Mouse (Mus musculus): ENCODE measurements around the gene Nfat5. TPM values are rescaled to one million over a fixed set of nuclear protein-coding genes. Genes with fewer than 3 reads are reported as not detected.

Nfat5 gene
- polyA plus RNA-seq, 1 experiment = 5.6 TPM

DNA sequence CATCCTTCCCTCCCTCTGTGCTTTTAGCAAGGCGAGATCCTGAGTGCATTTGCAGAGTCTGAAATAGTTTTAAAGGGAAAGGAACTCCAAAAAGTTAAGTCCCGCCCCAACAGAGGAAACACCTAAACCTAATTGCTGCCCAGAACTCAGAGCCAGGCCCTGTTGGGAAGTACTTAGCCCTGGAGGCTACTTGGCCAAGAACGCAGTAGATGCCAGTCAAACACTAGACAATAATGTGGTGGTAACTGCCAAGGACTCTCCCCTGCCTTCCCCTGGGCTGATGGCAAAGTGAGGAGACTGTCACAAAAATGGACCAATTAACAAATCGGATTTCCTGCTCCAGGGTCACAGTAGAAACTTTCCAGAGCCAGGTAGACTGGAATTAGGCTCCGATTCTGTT is 108.6 kb downstream of the Nfat5 start:
- Histone ChIP-seq H3ac (ENCODE audit: control insufficient read depth, insufficient read length) (no peak overlapping the region), H3K4me3 (peak overlapping the region; percentile 31), H3K4me2 (ENCODE audit: low read depth) (peak overlapping the region; percentile 94), H3K36me3 (ENCODE audit: control insufficient read depth, insufficient read depth) (no peaks in the 10 kb centered on the region), H3K79me2 (ENCODE audit: control insufficient read depth, insufficient read depth) (no peaks in the 10 kb centered on the region), H3K27me3 (ENCODE audit: control insufficient read depth, insufficient read depth, insufficient read length) (no peaks in the 10 kb centered on the region)
- TF ChIP-seq E2F4 (IDR thresholded peaks at IDR 0.05; ENCODE audit: insufficient read depth) = no peak
- no peak for TF ChIP-seq SRF (IDR thresholded peaks at IDR 0.05; ENCODE audit: control insufficient read depth, insufficient read length, low read depth)
- TF ChIP-seq TCF12 (IDR thresholded peaks at IDR 0.05; ENCODE audit: insufficient read depth, poor library complexity, severe bottlenecking) = no peak
- no peak for TF ChIP-seq MYOG (IDR thresholded peaks at IDR 0.05; ENCODE audit: control insufficient read depth in 1 of 3, insufficient read depth in 1 of 3, insufficient read length in 2 of 3, low read depth in 2 of 3)
- TF ChIP-seq TCF3 (IDR thresholded peaks at IDR 0.05; ENCODE audit: insufficient read length, low read depth) = no peak
- TF ChIP-seq USF1 (IDR thresholded peaks at IDR 0.05; ENCODE audit: low read depth) = no peak
- no peak for TF ChIP-seq POLR2AphosphoS2 (IDR thresholded peaks at IDR 0.05; ENCODE audit: insufficient read length, low read depth)
- no peak for TF ChIP-seq MYOD1 (IDR thresholded peaks at IDR 0.05; ENCODE audit: control insufficient read depth in 1 of 3, insufficient read length in 2 of 3, low read depth in 2 of 3)
- no peak for TF ChIP-seq MAX (IDR thresholded peaks at IDR 0.05; ENCODE audit: low read depth)

DNA sequence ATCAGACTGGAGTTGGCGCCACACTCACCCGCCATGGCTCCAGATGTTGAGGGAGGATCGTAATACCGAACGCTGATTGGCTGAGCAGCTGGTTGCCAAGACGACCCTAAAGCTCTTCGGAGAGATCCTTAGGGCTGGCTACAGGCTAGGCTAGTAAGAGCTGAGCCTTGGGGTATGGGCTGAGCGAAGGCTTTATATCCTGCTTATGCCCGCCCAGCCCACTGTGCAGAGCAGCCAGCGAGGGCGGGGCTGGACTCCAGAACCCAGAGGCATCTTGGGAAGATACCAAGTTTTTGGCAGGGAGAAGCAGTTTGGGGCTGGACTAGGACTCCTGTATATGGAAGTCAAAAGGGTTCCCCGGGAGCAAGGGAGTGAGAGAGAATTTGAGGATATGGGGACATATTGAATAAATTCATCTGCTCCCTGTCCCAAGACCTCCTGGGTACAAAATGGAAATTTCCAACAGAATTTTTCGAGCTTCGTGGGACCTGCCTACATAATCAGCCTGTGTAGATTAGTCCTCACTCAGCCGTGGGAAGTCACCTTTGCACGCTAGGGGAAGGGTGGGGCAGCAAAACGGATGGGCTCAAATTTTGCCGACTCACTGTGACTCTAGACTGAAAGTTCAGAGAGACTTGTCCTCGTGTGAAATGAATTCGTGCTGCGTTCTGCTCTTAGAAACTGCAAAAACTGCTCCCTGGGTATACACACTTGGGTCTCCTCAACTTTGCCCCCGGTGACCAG is 109.9 kb downstream of the Nfat5 start, which contains the start of gene Nqo1:
Gene Nqo1, minus strand, starts transcription at position 169 of the 744 bp plus-strand sequence.
- no peaks in the 10 kb centered on the region for H3K27me3 ChIP-seq (ENCODE audit: control insufficient read depth, insufficient read depth, insufficient read length)
- H3ac ChIP-seq (ENCODE audit: control insufficient read depth, insufficient read length) = no peak within 1 kb of the TSS
- H3K4me3 ChIP-seq = peak within 1 kb of the TSS; percentile 31
- no peaks in the 10 kb centered on the region for H3K79me2 ChIP-seq (ENCODE audit: control insufficient read depth, insufficient read depth)
- H3K36me3 ChIP-seq (ENCODE audit: control insufficient read depth, insufficient read depth) = no peaks in the 10 kb centered on the region
- peak within 1 kb of the TSS; percentile 94 for H3K4me2 ChIP-seq (ENCODE audit: low read depth)
- no peak for TF ChIP-seq TCF12 (IDR thresholded peaks at IDR 0.05; ENCODE audit: insufficient read depth, poor library complexity, severe bottlenecking)
- no peak for TF ChIP-seq MAX (IDR thresholded peaks at IDR 0.05; ENCODE audit: low read depth)
- no peak for TF ChIP-seq CEBPB (IDR thresholded peaks at IDR 0.05; ENCODE audit: insufficient read depth, poor library complexity, severe bottlenecking)
- TF ChIP-seq POLR2A (IDR thresholded peaks at IDR 0.05; ENCODE audit: insufficient read length, low read depth) = peak; percentile 29

DNA sequence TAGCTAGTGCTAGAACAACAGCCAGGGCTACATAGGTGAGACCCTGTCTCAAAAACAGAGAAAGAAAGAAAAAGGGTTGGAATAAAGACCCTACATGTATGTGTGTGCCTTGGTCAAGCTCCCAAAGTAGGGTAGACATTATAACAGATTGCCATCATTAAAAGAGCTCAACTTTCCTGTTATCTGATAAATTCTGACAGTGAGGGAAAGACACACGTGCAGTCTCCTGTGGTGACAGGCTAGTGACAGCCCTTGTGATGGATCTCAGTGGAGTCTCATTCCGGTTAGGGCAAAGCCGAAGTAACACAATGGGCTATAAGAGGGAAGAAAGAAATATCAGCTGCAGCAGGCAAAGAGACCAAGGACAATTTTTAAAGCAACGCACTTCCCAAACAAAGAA is 110.8 kb downstream of the Nfat5 start:
- H3K4me2 ChIP-seq (ENCODE audit: low read depth) = peak overlapping the region; percentile 94
- H3K36me3 ChIP-seq (ENCODE audit: control insufficient read depth, insufficient read depth) = no peaks in the 10 kb centered on the region
- H3K27me3 ChIP-seq (ENCODE audit: control insufficient read depth, insufficient read depth, insufficient read length) = no peaks in the 10 kb centered on the region
- no peaks in the 10 kb centered on the region for H3K79me2 ChIP-seq (ENCODE audit: control insufficient read depth, insufficient read depth)
- no peak overlapping the region for H3ac ChIP-seq (ENCODE audit: control insufficient read depth, insufficient read length)
- no peak for TF ChIP-seq POLR2A (IDR thresholded peaks at IDR 0.05; ENCODE audit: insufficient read length, low read depth)
- no peak for TF ChIP-seq POLR2AphosphoS2 (IDR thresholded peaks at IDR 0.05; ENCODE audit: insufficient read length, low read depth)
- no peak for TF ChIP-seq REST (IDR thresholded peaks at IDR 0.05; ENCODE audit: insufficient read depth, insufficient read length)
- TF ChIP-seq E2F4 (IDR thresholded peaks at IDR 0.05; ENCODE audit: insufficient read depth) = no peak
- peak overlapping the region; percentile 31 for H3K4me3 ChIP-seq

DNA sequence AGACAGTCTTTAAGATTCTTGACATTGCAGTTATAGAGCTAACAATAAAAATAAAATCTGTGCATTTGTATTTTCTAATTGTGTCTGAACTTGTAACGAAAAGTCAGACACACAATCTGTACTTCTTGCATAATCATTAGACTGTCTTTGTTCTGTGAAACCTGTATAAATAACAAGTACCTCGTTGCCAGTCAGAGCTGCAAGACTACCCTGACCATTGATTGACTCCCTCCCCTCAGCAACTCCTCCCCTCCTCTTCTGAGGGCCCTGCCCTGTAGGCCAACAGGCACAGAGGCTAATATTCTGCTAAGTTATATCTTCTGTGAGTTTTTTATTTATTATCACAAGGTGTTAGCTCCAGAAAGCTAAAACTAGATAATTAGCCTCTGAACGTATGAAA is 112.7 kb downstream of the Nfat5 start:
- no peak for TF ChIP-seq MYOG (IDR thresholded peaks at IDR 0.05; ENCODE audit: control insufficient read depth in 1 of 3, insufficient read depth in 1 of 3, insufficient read length in 2 of 3, low read depth in 2 of 3)
- H3K79me2 ChIP-seq (ENCODE audit: control insufficient read depth, insufficient read depth) = no peaks in the 10 kb centered on the region

DNA sequence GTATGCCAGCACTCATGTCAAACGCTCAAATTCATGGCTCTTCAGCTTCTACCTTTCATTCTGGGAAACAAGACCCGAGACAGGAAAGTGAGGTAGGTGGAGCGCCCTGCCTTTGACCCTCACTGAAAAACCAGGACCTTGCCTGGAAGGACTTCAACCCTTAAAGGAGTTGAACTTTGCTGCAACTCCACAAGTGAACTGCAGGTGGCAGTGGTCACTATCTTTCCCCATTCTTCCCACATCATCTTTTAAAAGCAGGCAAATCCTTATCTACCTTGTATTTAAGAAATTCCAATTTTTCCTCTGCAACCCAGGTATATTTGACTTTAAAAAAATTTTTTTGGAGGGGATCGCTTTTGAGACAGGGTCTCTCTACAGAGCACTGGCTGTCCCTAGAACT is 118.1 kb downstream of the Nfat5 start:
- Histone ChIP-seq H3K4me3 (no peak overlapping the region), H3K4me2 (ENCODE audit: low read depth) (no peak overlapping the region), H3K36me3 (ENCODE audit: control insufficient read depth, insufficient read depth) (peaks cover 27% of the 10 kb centered on the region), H3ac (ENCODE audit: control insufficient read depth, insufficient read length) (no peak overlapping the region), H3K27me3 (ENCODE audit: control insufficient read depth, insufficient read depth, insufficient read length) (no peaks in the 10 kb centered on the region), H3K79me2 (ENCODE audit: control insufficient read depth, insufficient read depth) (no peaks in the 10 kb centered on the region)
- TF ChIP-seq POLR2A (IDR thresholded peaks at IDR 0.05; ENCODE audit: insufficient read length, low read depth) (no peak), POLR2AphosphoS2 (IDR thresholded peaks at IDR 0.05; ENCODE audit: insufficient read length, low read depth) (no peak), E2F4 (IDR thresholded peaks at IDR 0.05; ENCODE audit: insufficient read depth) (no peak), USF1 (IDR thresholded peaks at IDR 0.05; ENCODE audit: low read depth) (no peak), MYOG (IDR thresholded peaks at IDR 0.05; ENCODE audit: control insufficient read depth in 1 of 3, insufficient read depth in 1 of 3, insufficient read length in 2 of 3, low read depth in 2 of 3) (no peak), SRF (IDR thresholded peaks at IDR 0.05; ENCODE audit: control insufficient read depth, insufficient read length, low read depth) (no peak), REST (IDR thresholded peaks at IDR 0.05; ENCODE audit: insufficient read depth, insufficient read length) (no peak), TCF12 (IDR thresholded peaks at IDR 0.05; ENCODE audit: insufficient read depth, poor library complexity, severe bottlenecking) (no peak), MAX (IDR thresholded peaks at IDR 0.05; ENCODE audit: low read depth) (no peak), TCF3 (IDR thresholded peaks at IDR 0.05; ENCODE audit: insufficient read length, low read depth) (no peak), MYOD1 (IDR thresholded peaks at IDR 0.05; ENCODE audit: control insufficient read depth in 1 of 3, insufficient read length in 2 of 3, low read depth in 2 of 3) (no peak), CEBPB (IDR thresholded peaks at IDR 0.05; ENCODE audit: insufficient read depth, poor library complexity, severe bottlenecking) (no peak)

More for the DNA sequence above, 112.7 kb downstream of the Nfat5 start:
- H3ac ChIP-seq (ENCODE audit: control insufficient read depth, insufficient read length) = no peak overlapping the region
- H3K4me3 ChIP-seq = no peak overlapping the region
- peaks cover 13% of the 10 kb centered on the region for H3K36me3 ChIP-seq (ENCODE audit: control insufficient read depth, insufficient read depth)
- H3K4me2 ChIP-seq (ENCODE audit: low read depth) = no peak overlapping the region
- no peaks in the 10 kb centered on the region for H3K27me3 ChIP-seq (ENCODE audit: control insufficient read depth, insufficient read depth, insufficient read length)
